Mouse (Mus musculus): ENCODE measurements around the gene Kdm2a.

DNA sequence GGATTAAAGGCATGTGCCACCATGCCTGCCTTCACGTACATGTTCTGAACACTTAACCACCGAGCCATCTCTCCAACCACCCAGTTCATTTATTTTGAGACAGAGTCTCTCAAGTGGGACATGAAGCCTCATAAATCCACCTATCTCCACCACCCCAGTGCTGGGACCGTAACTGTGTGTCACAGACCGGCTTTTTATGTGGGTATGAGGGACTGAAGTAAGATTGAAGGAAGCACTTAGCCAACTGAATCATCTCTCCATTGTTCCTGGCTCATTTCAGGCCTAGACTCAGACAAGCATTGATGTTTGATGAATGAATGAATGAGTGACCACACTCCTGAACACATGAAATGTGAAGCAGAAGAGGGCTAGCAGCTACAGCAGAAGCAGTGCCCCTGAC lies 88.8 kb downstream of the Kdm2a start:
- TF ChIP-seq HCFC1 (IDR thresholded peaks at IDR 0.05; ENCODE audit: borderline replicate concordance, insufficient read depth, low read length) (no peak), MAFK (IDR thresholded peaks at IDR 0.05; ENCODE audit: insufficient read depth, low read depth, low read length) (no peak)
